Mouse (Mus musculus): ENCODE measurements at regions not wholly inside any gene's neighbourhood (a gene's known extent, or its start where the extent isn't known, plus 50 kb on each side); places are given as distances from the start of the nearest gene placed in this dataset.
A peak's percentile ranks its signal among the peaks of the same experiment; 100 is the strongest.

DNA sequence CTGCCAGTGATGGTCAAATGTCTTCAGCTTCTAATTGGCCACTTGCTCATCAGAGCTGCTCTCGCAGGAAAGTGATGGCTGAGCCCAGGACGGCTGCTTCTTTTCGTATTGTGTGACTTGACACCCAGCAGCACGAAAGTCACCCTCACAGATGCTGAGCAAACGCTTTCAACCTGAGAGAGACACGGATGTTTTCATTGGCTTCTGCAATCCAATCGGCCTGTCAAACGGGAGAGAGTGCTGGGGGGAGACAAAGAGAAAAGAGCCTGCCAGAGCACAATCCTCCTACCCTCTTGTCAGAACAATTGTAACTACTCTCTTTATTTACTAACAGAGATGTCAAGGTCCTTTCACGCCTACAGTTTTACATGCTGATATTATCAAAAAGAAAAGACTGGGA, 289.9 kb downstream of the Nsun3 start:
- DNase-seq (ENCODE audit: low spot score in 2 of 2) = no peak

DNA sequence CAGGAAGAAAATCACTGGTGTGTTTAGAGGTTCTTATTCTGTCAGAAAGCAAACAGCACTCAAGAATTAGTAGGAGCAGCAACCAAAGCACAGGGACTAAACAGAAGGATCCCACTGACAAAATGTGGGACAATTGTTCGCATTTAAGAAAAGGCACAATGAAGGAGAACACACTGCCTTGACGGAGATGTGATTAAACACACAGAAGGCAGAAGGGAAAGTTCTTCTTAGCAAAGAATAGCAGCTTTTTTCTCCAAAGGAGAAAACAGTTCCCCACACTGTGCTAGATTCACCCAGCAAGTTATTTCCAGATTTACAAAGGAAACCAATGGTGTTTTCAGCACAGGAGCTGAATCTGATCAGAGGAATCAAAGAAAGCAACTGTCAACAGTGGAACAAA, 316.5 kb downstream of the Nsun3 start:
- DNase-seq (ENCODE audit: low spot score in 2 of 2) = no peak

- DNase-seq (ENCODE audit: low spot score in 2 of 2) = no peak
Measured at GRCm38 (mm10) chr16:62469286-62469685, 317.3 kb downstream of the Nsun3 start.

DNA sequence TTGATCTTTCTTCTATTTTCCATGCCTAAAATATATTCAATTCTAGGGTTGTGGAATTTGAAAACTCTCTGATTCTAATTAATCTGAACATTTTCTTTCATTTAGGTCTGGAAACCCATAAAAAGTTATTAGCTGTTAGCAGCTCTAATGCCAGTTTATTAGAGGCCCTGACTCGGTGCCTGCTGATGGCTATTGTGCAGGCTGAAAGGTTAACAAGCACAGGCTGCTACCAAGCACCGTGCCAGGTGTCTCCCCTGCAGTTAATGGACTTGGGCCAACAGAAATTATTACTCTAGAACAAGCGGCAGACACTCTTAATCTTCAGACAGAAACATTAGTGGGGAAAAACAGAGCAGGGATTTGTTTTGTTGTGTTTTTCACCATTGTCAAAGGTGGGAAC, 317.8 kb downstream of the Nsun3 start:
- no peak for DNase-seq (ENCODE audit: low spot score in 2 of 2)

DNA sequence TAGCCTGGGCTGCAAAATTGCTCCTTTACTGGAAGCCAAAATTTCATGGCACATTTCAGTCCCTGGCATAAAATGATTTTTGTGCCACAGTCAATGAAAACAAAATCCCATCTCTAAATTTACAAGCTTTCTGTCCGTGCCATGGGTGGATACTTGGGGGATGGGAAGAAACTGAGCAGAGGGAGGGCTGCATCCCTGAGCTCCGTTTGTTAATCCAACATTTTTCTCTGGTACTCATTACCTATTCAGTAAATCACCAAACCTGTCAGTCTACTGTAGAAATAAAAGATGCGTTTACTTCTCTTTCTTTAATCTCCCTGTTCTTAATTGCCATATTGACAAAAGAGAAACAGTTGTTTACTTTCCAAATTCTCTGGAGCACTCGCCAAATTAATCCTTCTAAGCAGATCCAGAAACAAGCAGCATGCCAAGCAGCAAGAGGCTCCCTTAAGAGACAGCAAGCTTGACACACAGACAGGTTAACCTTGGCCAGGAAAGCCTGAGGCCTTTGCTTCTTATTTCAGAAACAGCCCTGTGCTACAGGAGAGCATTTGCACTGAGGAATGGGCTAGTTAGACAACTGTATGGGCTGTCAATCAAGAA, 326.6 kb downstream of the Nsun3 start:
- no peak for DNase-seq (ENCODE audit: low spot score in 2 of 2)

- DNase-seq (ENCODE audit: low spot score in 2 of 2) = no peak
Measured at GRCm38 (mm10) chr16:62449735-62450134, 336.9 kb downstream of the Nsun3 start.

DNA sequence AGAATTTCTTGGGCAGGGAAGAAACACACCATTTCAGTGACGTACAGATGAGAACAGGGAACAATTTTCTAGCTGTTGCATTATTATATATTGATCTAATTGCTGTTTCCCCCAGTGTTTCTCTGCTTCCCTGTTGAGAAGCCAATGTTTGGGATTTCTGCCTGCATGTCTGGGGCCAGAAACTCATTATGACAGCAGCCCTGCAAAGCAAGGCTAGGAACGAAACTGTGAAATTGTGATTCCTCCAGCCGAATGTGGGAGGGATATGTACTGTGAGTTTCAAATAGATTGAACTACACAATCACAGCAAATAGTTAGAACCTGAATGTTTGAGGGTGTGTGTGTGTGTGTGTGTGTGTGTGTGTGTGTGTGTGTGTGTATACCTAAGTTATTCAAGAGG, 339.2 kb downstream of the Nsun3 start:
- DNase-seq (ENCODE audit: low spot score in 2 of 2) = no peak

DNA sequence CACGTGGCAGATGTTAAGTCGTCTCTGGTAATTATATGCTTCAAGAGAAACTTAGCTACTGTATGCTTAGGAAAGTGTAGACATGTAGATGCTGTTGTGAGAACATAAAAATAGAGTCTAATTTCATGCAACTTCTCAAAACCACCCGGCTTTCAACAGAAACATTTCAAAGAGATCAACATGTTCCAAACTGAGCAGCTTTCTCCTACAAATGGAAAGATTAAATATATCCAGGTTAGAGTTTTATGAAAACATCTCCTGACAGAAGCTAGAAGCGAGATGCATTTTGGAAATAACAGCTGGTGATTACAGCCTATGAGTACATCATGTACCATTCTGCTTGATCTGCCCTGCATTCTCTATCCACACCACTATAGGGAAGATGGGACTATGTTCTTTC, 345.4 kb downstream of the Nsun3 start:
- no peak for DNase-seq (ENCODE audit: low spot score in 2 of 2)

DNA sequence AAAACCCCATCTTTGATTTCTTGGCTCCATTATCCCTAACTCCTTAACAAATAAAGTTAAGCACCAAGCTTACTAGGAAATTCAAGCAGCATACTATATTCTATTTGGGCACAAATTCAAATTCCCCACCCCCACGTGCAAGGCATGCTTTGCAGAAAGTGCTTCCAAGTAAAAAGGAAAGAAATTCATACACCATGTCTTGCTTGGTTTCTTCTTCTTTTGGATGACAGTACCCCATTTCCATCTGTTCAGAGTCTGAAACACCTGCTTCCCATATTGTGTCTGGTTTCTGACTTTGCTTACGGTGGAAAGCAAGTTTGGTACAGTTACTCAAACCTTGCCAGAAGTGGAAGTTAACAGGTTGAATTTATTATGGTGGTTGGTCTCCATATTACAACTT, 353.5 kb downstream of the Nsun3 start:
- DNase-seq (ENCODE audit: low spot score in 2 of 2) = no peak

GRCm38 (mm10) chr16:62414485-62414884, 372.1 kb downstream of the Nsun3 start:
- no peak for DNase-seq (ENCODE audit: low spot score in 2 of 2)

DNA sequence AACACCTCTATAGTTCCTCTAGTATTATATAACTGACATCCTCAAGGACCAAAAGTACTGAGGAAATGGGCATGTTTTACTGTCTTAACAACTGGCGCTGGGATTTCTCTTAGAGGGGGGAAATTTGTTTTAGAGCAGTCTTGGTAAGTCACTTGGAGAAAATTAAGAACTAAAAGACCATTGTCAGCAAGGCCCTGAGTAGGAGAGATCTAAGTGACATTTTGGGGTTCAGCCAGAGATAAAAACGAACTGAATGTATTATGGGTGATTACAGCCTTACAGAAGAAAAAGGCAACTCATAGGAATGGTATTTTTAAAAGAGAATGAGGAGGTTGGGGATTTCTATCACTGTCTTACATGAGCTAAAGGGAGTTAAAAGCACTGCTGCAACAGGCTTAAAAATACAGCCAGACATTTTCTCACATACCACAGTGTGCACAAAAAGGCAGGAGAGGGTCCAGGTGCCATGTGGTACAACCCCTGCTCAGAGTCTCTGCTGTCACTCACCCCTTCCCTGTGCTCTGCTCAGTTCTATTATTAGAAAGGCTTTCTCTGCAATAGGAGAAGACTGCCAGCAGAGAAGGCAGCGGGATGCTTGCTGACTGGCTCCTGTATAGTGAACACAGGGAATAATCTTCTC, 379.0 kb downstream of the Nsun3 start:
- peak; percentile 11 to 14 for DNase-seq (ENCODE audit: low spot score in 2 of 2)

GRCm38 (mm10) chr16:62406458-62406857, 380.2 kb downstream of the Nsun3 start:
- DNase-seq (ENCODE audit: low spot score in 2 of 2) = no peak

DNA sequence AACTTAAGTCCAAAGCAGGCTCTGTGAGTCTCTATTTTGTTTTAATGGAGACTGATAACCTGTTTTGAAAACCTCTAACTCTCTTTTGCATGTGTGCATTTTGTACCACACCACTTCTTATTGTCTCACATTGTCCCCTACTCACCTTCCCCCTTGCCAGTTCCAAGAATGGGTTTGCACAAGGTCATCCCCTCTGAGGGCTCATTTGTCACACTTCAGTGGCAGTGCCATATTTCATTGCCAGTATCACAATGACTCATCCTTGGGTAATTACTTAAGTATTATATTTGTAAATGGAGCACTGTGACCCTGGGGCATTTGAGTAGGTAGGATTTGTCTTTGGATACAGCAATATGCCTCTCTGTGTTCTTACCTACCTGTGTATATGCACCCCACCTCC, 429.3 kb downstream of the Nsun3 start:
- no peak for DNase-seq (ENCODE audit: low spot score in 2 of 2)

DNA sequence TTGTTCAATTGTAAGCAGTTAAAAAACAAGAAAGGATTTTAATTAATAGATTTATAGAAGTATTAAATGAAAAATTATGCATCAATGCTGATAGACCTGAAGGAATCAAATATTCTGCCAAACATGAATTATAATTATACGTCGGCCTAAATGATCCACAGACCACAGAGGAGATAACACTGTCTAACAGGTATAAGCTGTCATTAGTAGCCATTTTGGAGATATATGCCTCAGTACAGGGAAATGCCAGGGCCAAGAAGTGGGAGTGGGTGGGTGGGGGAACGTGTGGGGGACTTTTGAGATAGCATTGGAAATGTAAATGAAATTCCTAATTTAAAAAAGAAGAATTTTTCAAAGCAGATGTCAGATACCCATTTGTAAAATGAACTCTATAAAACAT, 430.3 kb downstream of the Nsun3 start:
- no peak for DNase-seq (ENCODE audit: low spot score in 2 of 2)

DNA sequence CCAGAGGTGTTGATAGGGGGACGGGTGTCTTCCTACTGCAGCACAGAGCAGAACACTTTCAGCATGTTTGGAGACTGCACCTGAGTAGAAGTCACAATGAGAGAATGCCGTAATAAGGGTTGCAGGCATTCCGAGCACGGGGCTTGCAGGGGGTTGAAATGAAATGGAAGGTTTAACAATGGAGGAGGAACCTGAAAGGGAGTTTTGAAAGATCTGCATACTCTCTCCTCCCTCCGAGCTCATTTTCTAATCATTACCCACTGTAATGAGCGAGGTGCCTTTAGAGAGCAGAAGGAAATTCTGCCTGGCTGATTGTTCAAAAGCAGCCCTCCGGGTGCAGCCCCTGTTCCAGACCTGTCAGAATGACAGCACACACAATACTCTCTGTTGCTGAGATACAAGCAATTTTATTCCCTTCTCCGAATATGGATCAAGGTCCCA, 430.8 kb downstream of the Nsun3 start:
- peak; percentile 8 to 11 for DNase-seq (ENCODE audit: low spot score in 2 of 2)

DNA sequence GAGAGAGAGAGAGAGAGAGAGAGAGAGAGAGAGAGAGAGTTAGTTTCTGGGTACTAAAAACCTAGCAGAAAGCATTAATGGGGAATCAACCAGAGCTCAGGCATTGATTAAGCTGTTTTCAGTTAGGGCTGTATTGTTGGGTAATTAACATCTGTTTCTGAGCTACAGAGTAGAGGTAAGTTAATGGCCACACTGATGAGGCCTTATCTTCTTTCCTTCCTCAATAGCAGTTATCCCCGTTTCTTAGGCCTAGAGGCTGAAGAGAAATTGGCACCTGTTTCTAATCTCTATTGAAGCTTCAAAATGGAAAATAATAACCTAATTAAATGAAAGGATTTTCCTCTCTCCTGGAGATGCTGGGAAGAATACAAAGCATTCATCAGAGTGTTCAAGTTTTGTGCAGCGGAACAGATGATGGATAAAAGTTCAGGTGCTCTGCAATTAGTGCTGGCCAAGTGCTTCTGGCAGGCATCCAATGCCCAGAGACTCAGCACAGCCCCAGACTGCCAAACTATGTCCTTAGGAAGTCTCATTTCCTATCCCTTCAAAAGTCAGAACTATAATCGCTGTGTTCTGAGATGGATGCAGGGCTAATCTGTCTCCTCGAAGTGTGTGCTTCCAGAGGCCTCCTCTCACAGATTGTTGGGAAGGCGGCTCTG, 459.1 kb downstream of the Nsun3 start:
- DNase-seq (ENCODE audit: low spot score in 2 of 2) = no peak

DNA sequence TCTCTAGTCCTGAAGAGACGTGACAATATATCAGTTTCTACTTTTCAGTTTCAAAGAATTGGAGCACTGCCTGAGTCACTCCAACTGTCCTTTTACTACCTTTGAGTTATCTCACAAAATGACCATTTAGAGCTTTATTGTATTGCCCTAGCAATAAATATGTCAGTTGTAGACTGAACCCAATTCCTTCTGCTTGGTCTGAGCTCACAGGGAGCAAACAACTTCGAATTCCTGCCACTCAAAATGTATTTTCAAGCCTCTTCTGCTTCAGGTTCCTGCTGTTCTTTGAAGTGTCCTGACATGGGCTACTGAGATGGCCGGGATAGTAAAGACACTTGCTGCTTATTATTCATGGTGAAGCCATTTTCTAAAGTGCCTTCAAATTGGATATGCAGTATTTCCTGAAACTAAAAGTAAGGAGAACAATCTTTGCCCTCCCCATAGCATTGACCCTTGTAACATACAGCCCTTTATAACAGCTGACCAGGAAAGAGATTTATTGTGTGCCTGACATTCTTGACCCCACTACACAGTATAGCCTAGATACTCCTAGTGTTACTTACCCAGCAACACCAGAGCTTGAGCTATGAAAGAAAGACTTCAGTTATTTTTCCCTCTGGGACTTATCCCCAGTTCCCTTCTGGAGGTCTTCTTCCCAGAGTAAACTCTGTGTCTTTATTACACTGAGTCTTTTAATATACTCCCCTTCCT, 460.9 kb downstream of the Nsun3 start:
- no peak for DNase-seq (ENCODE audit: low spot score in 2 of 2)

- no peak for DNase-seq (ENCODE audit: low spot score in 2 of 2)
Measured at GRCm38 (mm10) chr16:62322809-62323208, 463.8 kb downstream of the Nsun3 start.

- DNase-seq (ENCODE audit: low spot score in 2 of 2) = peak in 1 of 2 experiments; percentile 5
Measured at GRCm38 (mm10) chr16:62288948-62289347, 497.7 kb downstream of the Nsun3 start.

All from frontal cortex, postnatal 10 days (tissue).